Mouse (Mus musculus) CD4-positive helper T cell, adult 2 months (primary cell): ENCODE data around the gene Klf5.

Experiments used
- DNase-seq: peaks from one replicate; pipeline ENCODE4 v3.0.0-alpha.2; 2012; ENCODE audit warnings: low read depth, missing footprints, low spot score

Gene Klf5

GRCm38 (mm10) chr14:99298385-99299021 lies at the start of gene Klf5:
TSS of gene Klf5 (plus strand) at chr14:99298691.
- peak; percentile 73 for DNase-seq

- no peak for DNase-seq
These were observed 36.5 kb upstream of the Klf5 start for GRCm38 (mm10) chr14:99262026-99262425.

- no peak for DNase-seq
These were observed 34.7 kb upstream of the Klf5 start for GRCm38 (mm10) chr14:99263816-99264215.

GRCm38 (mm10) chr14:99265791-99266190 lies 32.7 kb upstream of the Klf5 start:
- DNase-seq = no peak

GRCm38 (mm10) chr14:99266749-99267148 lies 31.7 kb upstream of the Klf5 start:
- no peak for DNase-seq

GRCm38 (mm10) chr14:99274056-99274455 lies 24.4 kb upstream of the Klf5 start:
- no peak for DNase-seq

- DNase-seq = no peak
These were observed 22.7 kb upstream of the Klf5 start for GRCm38 (mm10) chr14:99275827-99276226.

GRCm38 (mm10) chr14:99278312-99278711 lies 20.2 kb upstream of the Klf5 start:
- DNase-seq = no peak

- DNase-seq = no peak
These were observed 19.6 kb upstream of the Klf5 start for GRCm38 (mm10) chr14:99278763-99279486.

GRCm38 (mm10) chr14:99280399-99280798 lies 18.1 kb upstream of the Klf5 start:
- no peak for DNase-seq

- no peak for DNase-seq
These were observed 17.6 kb upstream of the Klf5 start for GRCm38 (mm10) chr14:99280825-99281433.

GRCm38 (mm10) chr14:99285486-99285885 lies 13.0 kb upstream of the Klf5 start:
- DNase-seq = no peak

- no peak for DNase-seq
These were observed 6.3 kb upstream of the Klf5 start for GRCm38 (mm10) chr14:99292176-99292575.

- DNase-seq = no peak
These were observed 4.1 kb upstream of the Klf5 start for GRCm38 (mm10) chr14:99294424-99294823.

GRCm38 (mm10) chr14:99295606-99296341 lies 2.7 kb upstream of the Klf5 start:
- no peak for DNase-seq

GRCm38 (mm10) chr14:99299022-99299481 lies 561 bp downstream of the Klf5 start:
- peak; percentile 17 for DNase-seq

- no peak for DNase-seq
These were observed 1.3 kb downstream of the Klf5 start for GRCm38 (mm10) chr14:99299701-99300191.

- DNase-seq = no peak
These were observed 3.0 kb downstream of the Klf5 start for GRCm38 (mm10) chr14:99301472-99301871.

GRCm38 (mm10) chr14:99304387-99304786 lies 5.9 kb downstream of the Klf5 start:
- DNase-seq = no peak

- DNase-seq = no peak
These were observed 6.7 kb downstream of the Klf5 start for GRCm38 (mm10) chr14:99304997-99305792.

- DNase-seq = no peak
These were observed 7.9 kb downstream of the Klf5 start for GRCm38 (mm10) chr14:99306410-99306809.
